Mouse (Mus musculus): Measurements from ENCODE around the gene Invs. TPM values are rescaled to one million over a fixed set of nuclear protein-coding genes. Genes with fewer than 3 reads are reported as not detected.
A peak's percentile ranks its signal among the peaks of the same experiment; 100 is the strongest.

Gene Invs
- polyA plus RNA-seq, 1 experiment from 2014 or later = 5.6 TPM

DNA sequence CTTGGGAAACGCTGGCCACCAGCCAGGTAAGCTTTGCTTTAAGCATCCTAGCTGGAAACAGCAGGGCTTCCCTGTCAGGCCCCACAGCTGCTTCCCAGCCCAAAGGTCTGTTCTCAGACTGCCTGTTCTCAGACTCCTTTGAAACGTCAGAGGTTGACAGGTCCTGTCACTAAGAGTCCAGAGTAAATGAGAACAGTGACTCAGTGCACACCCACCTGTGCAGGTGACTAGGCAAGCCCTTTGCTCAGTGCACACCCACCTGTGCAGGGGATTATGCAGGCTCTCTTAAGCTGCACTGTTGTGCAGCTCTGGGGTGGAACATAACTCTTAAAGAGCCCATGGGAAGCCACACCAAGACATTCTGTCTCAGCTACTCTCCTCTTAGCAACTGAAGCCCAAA, 144.2 kb downstream of the Invs start:
- DNase-seq (ENCODE audit: low spot score) = no peak
- no peak overlapping the region for H3K27ac ChIP-seq (replicated peaks; ENCODE audit: low read depth, low read length)
- H3K9ac ChIP-seq (replicated peaks; ENCODE audit: low read length) = no peak overlapping the region
- ATAC-seq (replicated peaks; ENCODE audit: insufficient number of reproducible peaks, low FRiP score, low TSS enrichment, low read depth) = no peak
- H3K36me3 ChIP-seq (replicated peaks; ENCODE audit: control insufficient read depth, insufficient read depth, low read depth, low read length) = no peaks in the 10 kb centered on the region
- H3K4me2 ChIP-seq (ENCODE audit: low read depth, low read length) = no peak overlapping the region
- no peak overlapping the region for H3K4me3 ChIP-seq (ENCODE audit: low read depth, low read length)
- H3K27me3 ChIP-seq (ENCODE audit: control insufficient read depth, insufficient read depth, low read length) = no peaks in the 10 kb centered on the region
- H3K4me1 ChIP-seq (ENCODE audit: control insufficient read depth, insufficient read depth, low read length) = no peaks in the 10 kb centered on the region
- no peaks in the 10 kb centered on the region for H3K9me3 ChIP-seq (replicated peaks; ENCODE audit: control insufficient read depth, low read length)
- WGBS = 53% methylated on average over 2 of the region's 2 CpGs

DNA sequence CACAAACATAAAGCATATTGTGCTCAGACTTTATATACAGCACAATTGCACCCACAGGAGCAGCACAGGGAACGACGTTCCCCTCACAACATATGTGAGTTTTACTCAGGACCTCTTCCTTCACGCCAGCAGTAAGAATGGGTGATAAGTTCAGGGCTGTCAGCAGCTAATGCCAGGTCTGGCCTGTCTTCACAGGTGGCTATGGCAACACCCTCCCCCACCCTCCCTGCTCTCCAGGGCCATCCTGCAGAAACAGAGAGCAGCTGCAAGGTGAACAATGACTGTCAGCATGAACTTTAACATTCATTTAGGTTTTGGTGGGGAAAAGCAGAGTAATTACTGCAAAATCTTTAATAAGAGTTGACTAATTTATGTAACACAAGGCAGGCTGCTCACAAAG, 147.9 kb downstream of the Invs start:
- ATAC-seq (replicated peaks; ENCODE audit: insufficient number of reproducible peaks, low FRiP score, low TSS enrichment, low read depth) (no peak), DNase-seq (ENCODE audit: low spot score) (no peak)
- H3K9ac ChIP-seq (replicated peaks; ENCODE audit: low read length) = no peak overlapping the region
- no peaks in the 10 kb centered on the region for H3K4me1 ChIP-seq (ENCODE audit: control insufficient read depth, insufficient read depth, low read length)
- no peak overlapping the region for H3K4me2 ChIP-seq (ENCODE audit: low read depth, low read length)
- no peak overlapping the region for H3K27ac ChIP-seq (replicated peaks; ENCODE audit: low read depth, low read length)
- no peaks in the 10 kb centered on the region for H3K27me3 ChIP-seq (ENCODE audit: control insufficient read depth, insufficient read depth, low read length)
- H3K4me3 ChIP-seq (ENCODE audit: low read depth, low read length) = no peak overlapping the region
- H3K36me3 ChIP-seq (replicated peaks; ENCODE audit: control insufficient read depth, insufficient read depth, low read depth, low read length) = peaks cover 7% of the 10 kb centered on the region
- no peaks in the 10 kb centered on the region for H3K9me3 ChIP-seq (replicated peaks; ENCODE audit: control insufficient read depth, low read length)
- WGBS = 84% methylated on average over 3 of the region's 3 CpGs

DNA sequence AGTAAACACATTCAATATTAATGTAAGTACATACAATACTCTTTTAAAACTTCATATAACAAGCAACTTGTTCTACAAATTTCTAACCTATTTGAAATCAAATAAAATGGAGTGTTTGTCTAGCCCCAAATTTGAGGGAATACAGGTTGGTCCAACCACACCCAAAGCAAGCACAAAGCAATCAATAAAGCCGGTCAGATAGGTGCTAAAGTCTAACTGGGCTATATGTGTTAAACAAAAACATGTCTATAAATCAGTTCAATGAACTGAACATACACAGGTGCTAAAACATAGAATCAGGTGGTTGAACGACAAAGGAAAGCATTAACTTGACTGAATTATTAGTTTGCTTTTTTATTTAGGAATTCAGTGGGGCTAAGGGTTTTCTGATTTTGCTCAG, 148.5 kb downstream of the Invs start:
- DNase-seq (ENCODE audit: low spot score) (no peak), ATAC-seq (replicated peaks; ENCODE audit: insufficient number of reproducible peaks, low FRiP score, low TSS enrichment, low read depth) (no peak)
- no peaks in the 10 kb centered on the region for H3K9me3 ChIP-seq (replicated peaks; ENCODE audit: control insufficient read depth, low read length)
- H3K27ac ChIP-seq (replicated peaks; ENCODE audit: low read depth, low read length) = no peak overlapping the region
- no peak overlapping the region for H3K9ac ChIP-seq (replicated peaks; ENCODE audit: low read length)
- H3K4me3 ChIP-seq (ENCODE audit: low read depth, low read length) = no peak overlapping the region
- peaks cover 7% of the 10 kb centered on the region for H3K36me3 ChIP-seq (replicated peaks; ENCODE audit: control insufficient read depth, insufficient read depth, low read depth, low read length)
- H3K4me2 ChIP-seq (ENCODE audit: low read depth, low read length) = no peak overlapping the region
- WGBS = 91% methylated on average over 2 of the region's 2 CpGs
- no peaks in the 10 kb centered on the region for H3K4me1 ChIP-seq (ENCODE audit: control insufficient read depth, insufficient read depth, low read length)
- no peaks in the 10 kb centered on the region for H3K27me3 ChIP-seq (ENCODE audit: control insufficient read depth, insufficient read depth, low read length)

DNA sequence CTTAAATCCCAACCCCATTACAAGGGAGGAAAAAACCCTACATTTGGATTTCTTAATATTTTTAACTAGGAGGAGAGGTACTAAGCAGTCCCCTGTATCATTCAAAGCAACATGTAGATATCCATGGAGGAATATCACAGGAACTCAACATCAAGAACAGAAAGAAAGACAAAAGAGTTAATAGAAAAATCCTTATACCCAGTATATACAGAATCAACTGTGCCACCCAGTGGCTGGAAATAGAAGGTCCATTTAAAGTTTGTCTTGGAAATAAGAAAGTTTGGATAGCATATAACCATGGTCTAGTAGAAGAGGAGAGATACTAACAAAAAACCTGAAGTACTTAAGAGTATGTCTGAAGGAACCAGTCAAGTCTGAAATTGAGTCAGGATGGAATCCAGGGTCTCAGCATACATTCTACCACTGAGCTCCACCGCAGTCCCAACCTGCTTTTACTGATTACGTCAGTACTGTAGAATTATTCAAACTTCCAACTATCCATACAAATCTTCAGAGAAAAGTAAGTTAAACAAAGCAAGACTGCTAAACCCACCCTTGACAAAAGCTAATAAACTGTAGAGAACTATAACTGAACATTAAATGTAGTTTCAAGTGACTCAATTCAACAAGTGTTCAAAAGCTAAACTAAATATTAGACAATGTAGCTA, 174.7 kb downstream of the Invs start:
- H3K27me3 ChIP-seq (ENCODE audit: control insufficient read depth, insufficient read depth, low read length) = no peaks in the 10 kb centered on the region
- no peaks in the 10 kb centered on the region for H3K4me1 ChIP-seq (ENCODE audit: control insufficient read depth, insufficient read depth, low read length)
- no peak overlapping the region for H3K9ac ChIP-seq (replicated peaks; ENCODE audit: low read length)
- H3K9me3 ChIP-seq (replicated peaks; ENCODE audit: control insufficient read depth, low read length) = no peaks in the 10 kb centered on the region
- H3K4me2 ChIP-seq (ENCODE audit: low read depth, low read length) = no peak overlapping the region
- H3K36me3 ChIP-seq (replicated peaks; ENCODE audit: control insufficient read depth, insufficient read depth, low read depth, low read length) = peaks cover 14% of the 10 kb centered on the region
- ATAC-seq (replicated peaks; ENCODE audit: insufficient number of reproducible peaks, low FRiP score, low TSS enrichment, low read depth) = no peak
- DNase-seq (ENCODE audit: low spot score) = peak; percentile 25
- WGBS = 93% methylated on average over 2 of the region's 2 CpGs
- H3K4me3 ChIP-seq (ENCODE audit: low read depth, low read length) = no peak overlapping the region
- H3K27ac ChIP-seq (replicated peaks; ENCODE audit: low read depth, low read length) = no peak overlapping the region

DNA sequence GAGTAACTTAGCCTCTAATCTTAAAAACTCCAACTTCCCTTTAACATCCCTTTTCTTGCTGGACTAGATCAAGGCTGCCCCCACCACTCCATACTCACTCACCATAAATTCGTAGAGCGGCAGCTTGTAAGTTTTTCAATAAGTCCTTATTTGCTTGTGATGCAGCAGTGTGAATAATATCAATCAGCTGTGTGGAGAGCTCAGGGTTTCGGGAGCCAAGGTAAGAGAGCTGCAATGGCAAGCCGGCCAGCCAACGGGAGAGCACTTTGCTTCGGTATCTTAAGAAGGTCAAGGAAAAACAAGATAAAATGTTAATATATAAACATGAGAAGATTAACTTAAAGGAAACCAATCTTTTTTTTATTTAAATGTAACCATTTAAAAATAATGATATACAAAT, 178.9 kb downstream of the Invs start:
- no peak overlapping the region for H3K9ac ChIP-seq (replicated peaks; ENCODE audit: low read length)
- WGBS = 96% methylated on average over 6 of the region's 6 CpGs
- no peak overlapping the region for H3K4me2 ChIP-seq (ENCODE audit: low read depth, low read length)
- no peak for DNase-seq (ENCODE audit: low spot score)
- no peaks in the 10 kb centered on the region for H3K4me1 ChIP-seq (ENCODE audit: control insufficient read depth, insufficient read depth, low read length)
- ATAC-seq (replicated peaks; ENCODE audit: insufficient number of reproducible peaks, low FRiP score, low TSS enrichment, low read depth) = no peak
- no peak overlapping the region for H3K4me3 ChIP-seq (ENCODE audit: low read depth, low read length)
- H3K9me3 ChIP-seq (replicated peaks; ENCODE audit: control insufficient read depth, low read length) = no peaks in the 10 kb centered on the region
- H3K27me3 ChIP-seq (ENCODE audit: control insufficient read depth, insufficient read depth, low read length) = no peaks in the 10 kb centered on the region
- H3K27ac ChIP-seq (replicated peaks; ENCODE audit: low read depth, low read length) = no peak overlapping the region
- peaks cover 9% of the 10 kb centered on the region for H3K36me3 ChIP-seq (replicated peaks; ENCODE audit: control insufficient read depth, insufficient read depth, low read depth, low read length)

DNA sequence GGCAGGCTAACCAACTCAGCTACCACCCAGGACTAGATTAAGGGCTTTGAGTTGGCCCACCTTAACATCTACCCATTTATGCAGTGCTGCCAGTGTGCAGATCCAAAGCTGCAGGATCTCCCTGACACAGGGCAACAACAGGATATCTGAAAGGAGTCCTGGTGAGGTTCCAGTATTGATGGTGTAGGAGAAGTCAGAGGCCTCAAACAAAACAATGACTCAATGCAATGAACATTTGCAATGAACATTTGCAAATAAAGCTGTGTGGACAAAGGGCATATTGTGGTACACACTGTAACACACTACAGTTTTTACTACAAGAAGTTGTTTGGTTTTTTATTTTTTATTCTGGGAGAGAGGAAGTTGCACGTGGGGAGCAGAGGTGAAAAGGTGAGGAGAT, 181.5 kb downstream of the Invs start:
- no peak overlapping the region for H3K4me2 ChIP-seq (ENCODE audit: low read depth, low read length)
- H3K9me3 ChIP-seq (replicated peaks; ENCODE audit: control insufficient read depth, low read length) = no peaks in the 10 kb centered on the region
- peaks cover 5% of the 10 kb centered on the region; the same call in 1 of the 2 replicates for H3K36me3 ChIP-seq (replicated peaks; ENCODE audit: control insufficient read depth, insufficient read depth, low read depth, low read length)
- no peak for DNase-seq (ENCODE audit: low spot score)
- no peak overlapping the region for H3K9ac ChIP-seq (replicated peaks; ENCODE audit: low read length)
- 96% methylated on average over 1 of the region's 1 CpGs for WGBS
- ATAC-seq (replicated peaks; ENCODE audit: insufficient number of reproducible peaks, low FRiP score, low TSS enrichment, low read depth) = no peak
- H3K4me3 ChIP-seq (ENCODE audit: low read depth, low read length) = no peak overlapping the region
- H3K27ac ChIP-seq (replicated peaks; ENCODE audit: low read depth, low read length) = no peak overlapping the region
- H3K27me3 ChIP-seq (ENCODE audit: control insufficient read depth, insufficient read depth, low read length) = no peaks in the 10 kb centered on the region
- no peaks in the 10 kb centered on the region for H3K4me1 ChIP-seq (ENCODE audit: control insufficient read depth, insufficient read depth, low read length)

DNA sequence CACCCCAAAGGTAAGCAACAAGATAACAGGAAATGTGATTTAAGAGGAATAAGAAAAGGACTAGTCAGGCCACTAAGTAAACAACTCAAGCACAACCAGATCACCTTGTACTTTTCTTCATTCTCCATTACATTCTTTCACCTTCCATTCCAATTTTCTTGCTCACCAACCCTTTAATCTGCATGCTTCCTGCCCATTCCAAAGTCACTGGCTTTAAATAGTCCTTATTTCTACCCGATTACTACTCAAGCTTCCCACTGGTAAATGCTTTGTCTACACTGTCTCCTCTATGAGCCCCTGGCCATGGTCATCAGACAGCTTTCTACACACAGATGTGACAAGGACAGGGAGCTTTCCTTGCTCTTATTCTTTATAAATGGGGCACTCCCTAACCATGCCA, 191.4 kb downstream of the Invs start:
- H3K36me3 ChIP-seq (replicated peaks; ENCODE audit: control insufficient read depth, insufficient read depth, low read depth, low read length) = peaks cover 12% of the 10 kb centered on the region
- H3K27ac ChIP-seq (replicated peaks; ENCODE audit: low read depth, low read length) = no peak overlapping the region
- H3K9ac ChIP-seq (replicated peaks; ENCODE audit: low read length) = no peak overlapping the region
- no peaks in the 10 kb centered on the region for H3K9me3 ChIP-seq (replicated peaks; ENCODE audit: control insufficient read depth, low read length)
- no peak overlapping the region for H3K4me2 ChIP-seq (ENCODE audit: low read depth, low read length)
- H3K27me3 ChIP-seq (ENCODE audit: control insufficient read depth, insufficient read depth, low read length) = no peaks in the 10 kb centered on the region
- no peak overlapping the region for H3K4me3 ChIP-seq (ENCODE audit: low read depth, low read length)
- H3K4me1 ChIP-seq (ENCODE audit: control insufficient read depth, insufficient read depth, low read length) = no peaks in the 10 kb centered on the region
- ATAC-seq (replicated peaks; ENCODE audit: insufficient number of reproducible peaks, low FRiP score, low TSS enrichment, low read depth) (no peak), DNase-seq (ENCODE audit: low spot score) (no peak)
- WGBS = 52% methylated on average over 1 of the region's 1 CpGs

DNA sequence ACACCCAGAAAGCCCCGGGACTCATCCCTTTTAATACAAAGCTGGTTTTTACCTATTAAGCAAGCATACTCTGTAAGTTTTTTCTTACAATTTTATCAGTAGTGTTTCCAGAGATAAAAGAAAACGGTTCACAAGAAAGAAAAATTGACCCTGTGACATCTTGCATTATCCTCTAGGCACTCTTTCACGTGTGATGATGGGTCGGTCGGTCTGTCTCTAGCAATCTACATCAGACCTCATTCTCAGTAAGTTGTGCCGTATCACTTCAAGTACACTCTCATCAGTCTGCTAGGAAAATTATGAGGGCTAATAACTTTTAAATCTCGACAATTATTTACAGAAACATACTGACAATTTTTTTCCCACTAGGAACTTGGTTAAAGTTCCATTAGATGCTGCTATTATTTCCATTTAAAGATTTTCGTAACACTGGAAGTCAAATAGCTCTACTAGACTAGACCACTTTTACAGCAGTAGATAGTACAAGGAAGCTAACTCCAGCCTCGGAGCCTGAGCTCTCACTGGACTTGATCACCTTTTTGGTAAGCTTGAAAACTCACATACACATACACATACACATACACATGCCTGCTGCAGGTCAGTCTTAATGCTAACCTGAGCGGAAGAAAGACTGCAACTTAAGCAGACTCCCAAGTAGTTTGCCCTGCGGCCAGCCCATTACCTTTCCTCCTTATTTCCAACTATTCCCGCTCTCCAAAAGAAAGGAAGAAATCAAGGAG, 192.7 kb downstream of the Invs start:
- peak overlapping the region; percentile 94 for H3K9ac ChIP-seq (replicated peaks; ENCODE audit: low read length)
- peak overlapping the region; percentile 46 for H3K4me2 ChIP-seq (ENCODE audit: low read depth, low read length)
- H3K4me3 ChIP-seq (ENCODE audit: low read depth, low read length) = peak overlapping the region; percentile 94
- no peak for ATAC-seq (replicated peaks; ENCODE audit: insufficient number of reproducible peaks, low FRiP score, low TSS enrichment, low read depth)
- H3K9me3 ChIP-seq (replicated peaks; ENCODE audit: control insufficient read depth, low read length) = no peaks in the 10 kb centered on the region
- no peaks in the 10 kb centered on the region for H3K27me3 ChIP-seq (ENCODE audit: control insufficient read depth, insufficient read depth, low read length)
- no peaks in the 10 kb centered on the region for H3K4me1 ChIP-seq (ENCODE audit: control insufficient read depth, insufficient read depth, low read length)
- 13% methylated on average over 12 of the region's 12 CpGs for WGBS
- H3K36me3 ChIP-seq (replicated peaks; ENCODE audit: control insufficient read depth, insufficient read depth, low read depth, low read length) = peaks cover 7% of the 10 kb centered on the region
- no peak overlapping the region; the same call in 1 of the 2 replicates for H3K27ac ChIP-seq (replicated peaks; ENCODE audit: low read depth, low read length)
- DNase-seq (ENCODE audit: low spot score) = peak; percentile 29
